Mouse (Mus musculus) forebrain, embryonic 11.5 days (tissue): ENCODE results near the gene Cdc42se2. TPM values are rescaled to one million over a fixed set of nuclear protein-coding genes. Genes with fewer than 3 reads are reported as not detected.

Source experiments
- ATAC-seq: fragments of 200-750 bp; cut with Nextera tagmentation; replicated peaks from 2 replicates; pipeline ENCODE4 v1.8.0; 2017; ENCODE audit warnings: moderate TSS enrichment; ENCODE audit not compliant: low FRiP score
- DNase-seq: peaks from one replicate; pipeline ENCODE4 v3.0.0-alpha.2; 2017; ENCODE audit warnings: low spot score
- H3K27ac ChIP-seq: fragments of 300-500 bp; sonication (generic); 2 replicates; pipeline ENCODE4 v1.5.1; 2014; ENCODE audit warnings: low read depth, low read length
- H3K27me3 ChIP-seq: fragments of 300-500 bp; sonication (generic); 2 replicates; pipeline ENCODE4 v1.6.1; 2014; ENCODE audit warnings: mild to moderate bottlenecking, low read length, mixed read lengths; ENCODE audit not compliant: control insufficient read depth, insufficient read depth
- H3K36me3 ChIP-seq: fragments of 300-500 bp; sonication (generic); 2 replicates; pipeline ENCODE4 v1.6.1; 2014; ENCODE audit warnings: mild to moderate bottlenecking, low read length, moderate library complexity, mixed read lengths; ENCODE audit not compliant: control insufficient read depth, insufficient read depth
- H3K4me1 ChIP-seq: fragments of 300-500 bp; sonication (generic); replicated peaks from 2 replicates; pipeline ENCODE4 v1.6.1; 2014; ENCODE audit warnings: low read length, mixed read lengths; ENCODE audit not compliant: control insufficient read depth, insufficient read depth
- H3K4me2 ChIP-seq: fragments of 300-500 bp; sonication (generic); 2 replicates; pipeline ENCODE4 v1.6.1; 2014; ENCODE audit warnings: low read depth, mild to moderate bottlenecking, low read length, moderate library complexity, mixed read lengths; ENCODE audit not compliant: severe bottlenecking
- H3K4me3 ChIP-seq: fragments of 300-500 bp; sonication (generic); 2 replicates; pipeline ENCODE4 v1.5.1; 2014; ENCODE audit warnings: low read depth, low read length
- H3K9ac ChIP-seq: fragments of 300-500 bp; sonication (generic); 2 replicates; pipeline ENCODE4 v1.6.1; 2014; ENCODE audit warnings: low read length
- H3K9me3 ChIP-seq: fragments of 300-500 bp; sonication (generic); 2 replicates; pipeline ENCODE4 v1.6.1; 2016; ENCODE audit warnings: low read length, mixed read lengths; ENCODE audit not compliant: control insufficient read depth
- WGBS: fragments of 180-500 bp; shearing (Covaris S2); extraction: QIAGEN DNeasy Blood & Tissue Kit; methylation state at CpG from one replicate; pipeline ENCODE4 v1.1.7; 2014; 5-methylcytosine and 5-hydroxymethylcytosine counted together
- polyA plus RNA-seq: library from polyadenylated mRNA; unstranded; fragments of >200 nt; fragmentation: Nextera tagmentation; extraction: Ambion mirVana; gene quantifications from 2 replicates; pipeline ENCODE4 v1.2.1, GENCODE M21; 2014

The Cdc42se2 gene
- polyA plus RNA-seq, 1 experiment from 2014 or later, result 221 TPM

GRCm38 (mm10) chr11:54757993-54758392, 29.5 kb downstream of the Cdc42se2 start:
- 48% methylated on average over 1 of the region's 1 CpGs for WGBS
- no peak for ATAC-seq

GRCm38 (mm10) chr11:54755148-54755664, 32.3 kb downstream of the Cdc42se2 start:
- no peak overlapping the region for H3K4me3 ChIP-seq
- peak overlapping the region; percentile 27; the same call in 1 of the 2 replicates for H3K4me2 ChIP-seq
- H3K4me1 ChIP-seq, result peaks cover 19% of the 10 kb centered on the region
- H3K9ac ChIP-seq, result no peak overlapping the region; the same call in 1 of the 2 replicates
- peak overlapping the region; percentile 93 for H3K27ac ChIP-seq
- ATAC-seq, result no peak
- H3K9me3 ChIP-seq, result peaks cover 2% of the 10 kb centered on the region; the same call in 1 of the 2 replicates
- WGBS, result 65% methylated on average over 5 of the region's 5 CpGs
- no peak for DNase-seq
- no peaks in the 10 kb centered on the region for H3K27me3 ChIP-seq
- H3K36me3 ChIP-seq, result no peaks in the 10 kb centered on the region; the same call in 1 of the 2 replicates

More at GRCm38 (mm10) chr11:54757993-54758392, 29.5 kb downstream of the Cdc42se2 start:
- no peak for DNase-seq
- Histone ChIP-seq H3K4me1 (peaks cover 19% of the 10 kb centered on the region), H3K27me3 (no peaks in the 10 kb centered on the region), H3K9me3 (peaks cover 1% of the 10 kb centered on the region; the same call in 1 of the 2 replicates), H3K27ac (no peak overlapping the region), H3K4me2 (no peak overlapping the region), H3K9ac (no peak overlapping the region), H3K4me3 (no peak overlapping the region), H3K36me3 (no peaks in the 10 kb centered on the region; the same call in 1 of the 2 replicates)

GRCm38 (mm10) chr11:54754301-54755147, 33.0 kb downstream of the Cdc42se2 start:
- peaks cover 19% of the 10 kb centered on the region for H3K4me1 ChIP-seq
- no peak overlapping the region for H3K4me3 ChIP-seq
- peaks cover 2% of the 10 kb centered on the region; the same call in 1 of the 2 replicates for H3K9me3 ChIP-seq
- H3K27me3 ChIP-seq, result no peaks in the 10 kb centered on the region
- ATAC-seq (peak; percentile 90), DNase-seq (peak; percentile 68)
- H3K36me3 ChIP-seq, result no peaks in the 10 kb centered on the region; the same call in 1 of the 2 replicates
- H3K27ac ChIP-seq, result peak overlapping the region; percentile 93
- peak overlapping the region; percentile 21; the same call in 1 of the 2 replicates for H3K4me2 ChIP-seq
- 17% methylated on average over 10 of the region's 10 CpGs for WGBS
- peak overlapping the region; percentile 33; the same call in 1 of the 2 replicates for H3K9ac ChIP-seq

- H3K27me3 ChIP-seq, result no peaks in the 10 kb centered on the region
- no peak overlapping the region for H3K4me2 ChIP-seq
- H3K27ac ChIP-seq, result no peak overlapping the region
- no peak overlapping the region for H3K9ac ChIP-seq
- no peak for DNase-seq
- H3K36me3 ChIP-seq, result no peaks in the 10 kb centered on the region; the same call in 1 of the 2 replicates
- peaks cover 16% of the 10 kb centered on the region for H3K4me1 ChIP-seq
- ATAC-seq, result no peak
- H3K4me3 ChIP-seq, result no peak overlapping the region
- WGBS, result 85% methylated on average over 4 of the region's 4 CpGs
- peaks cover 2% of the 10 kb centered on the region; the same call in 1 of the 2 replicates for H3K9me3 ChIP-seq
These were observed 36.0 kb downstream of the Cdc42se2 start for GRCm38 (mm10) chr11:54751502-54751901.

- no peak for DNase-seq
- Histone ChIP-seq H3K27ac (no peak overlapping the region), H3K4me1 (0 out of 2 replicates have a peak, but pooled peaks cover 2% of the 10 kb centered on the region), H3K9me3 (peaks cover 2% of the 10 kb centered on the region; the same call in 1 of the 2 replicates), H3K27me3 (no peaks in the 10 kb centered on the region), H3K4me2 (no peak overlapping the region), H3K36me3 (no peaks in the 10 kb centered on the region; the same call in 1 of the 2 replicates), H3K9ac (no peak overlapping the region), H3K4me3 (no peak overlapping the region)
- no peak for ATAC-seq
These were observed 38.6 kb downstream of the Cdc42se2 start for GRCm38 (mm10) chr11:54748891-54749290.

- Histone ChIP-seq H3K4me2 (no peak overlapping the region), H3K27ac (no peak overlapping the region), H3K36me3 (peaks cover 6% of the 10 kb centered on the region; the same call in 1 of the 2 replicates), H3K4me1 (no peaks in the 10 kb centered on the region), H3K9me3 (no peaks in the 10 kb centered on the region), H3K4me3 (no peak overlapping the region), H3K9ac (no peak overlapping the region), H3K27me3 (no peaks in the 10 kb centered on the region)
- no peak for ATAC-seq
- 85% methylated on average over 1 of the region's 1 CpGs for WGBS
- no peak for DNase-seq
These were observed 43.2 kb downstream of the Cdc42se2 start for GRCm38 (mm10) chr11:54744231-54744630.

- H3K36me3 ChIP-seq, result peaks cover 6% of the 10 kb centered on the region; the same call in 1 of the 2 replicates
These were observed 46.1 kb downstream of the Cdc42se2 start for GRCm38 (mm10) chr11:54741330-54741729.

GRCm38 (mm10) chr11:54739012-54739750, 48.3 kb downstream of the Cdc42se2 start:
- Histone ChIP-seq H3K4me2 (no peak overlapping the region), H3K9me3 (no peaks in the 10 kb centered on the region)
- DNase-seq, result no peak

More at GRCm38 (mm10) chr11:54741330-54741729, 46.1 kb downstream of the Cdc42se2 start:
- Histone ChIP-seq H3K9me3 (no peaks in the 10 kb centered on the region), H3K9ac (no peak overlapping the region), H3K4me3 (no peak overlapping the region), H3K4me1 (no peaks in the 10 kb centered on the region), H3K4me2 (no peak overlapping the region), H3K27ac (no peak overlapping the region), H3K27me3 (no peaks in the 10 kb centered on the region)
- ATAC-seq (no peak), DNase-seq (no peak)
- WGBS, result 95% methylated on average over 2 of the region's 2 CpGs

More at GRCm38 (mm10) chr11:54739012-54739750, 48.3 kb downstream of the Cdc42se2 start:
- H3K4me1 ChIP-seq, result no peaks in the 10 kb centered on the region
- no peak overlapping the region for H3K9ac ChIP-seq
- WGBS, result 91% methylated on average over 4 of the region's 4 CpGs
- H3K27ac ChIP-seq, result no peak overlapping the region
- H3K4me3 ChIP-seq, result no peak overlapping the region
- no peaks in the 10 kb centered on the region for H3K27me3 ChIP-seq
- no peak for ATAC-seq
- peaks cover 6% of the 10 kb centered on the region; the same call in 1 of the 2 replicates for H3K36me3 ChIP-seq
